Comparison of ENCODE assay signal across 11 mouse cellular contexts in genomic region chr6:128088746-128089523, GRCm38 (mm10). TPM values are rescaled to one million over a fixed set of nuclear protein-coding genes. Genes with fewer than 3 reads are reported as not detected.
DNase-seq lines count a peak whose midpoint lies in the region; ATAC-seq and TF ChIP-seq lines count a peak whose summit lies in the region.
"Had no signal": no experiment of that assay in that cellular context is flagged by ENCODE, and none has a peak within 500 bp of the region (broad histone marks: within the 10 kb centered on the region; RNA-seq: fewer than 3 reads in every experiment).

No protein-coding gene starts in this region.

- peak; percentile 6; the same call in 1 of the 2 replicates for ATAC-seq in lung, embryonic 15.5 days (ENCODE audit: borderline replicate concordance, extremely low read depth, low FRiP score, low TSS enrichment)
- no peak for ATAC-seq in heart, embryonic 15.5 days (replicated peaks; ENCODE audit: insufficient number of reproducible peaks, insufficient read depth, low FRiP score, low read depth)
- peak; percentile 1; the same call in 1 of the 2 replicates for ATAC-seq in stomach, embryonic 16.5 days (ENCODE audit: insufficient read depth, low FRiP score)
- no peak for ATAC-seq in frontal cortex, adult (ENCODE audit: low TSS enrichment)
- ATAC-seq: inflammation-experienced regulatory T-cells, adult 6 months had no signal

- no peak overlapping the region for H3K4me2 ChIP-seq in lung, embryonic 15.5 days
- no peak overlapping the region for H3K4me2 ChIP-seq in heart, embryonic 15.5 days
- H3K4me2 ChIP-seq in stomach, embryonic 16.5 days (ENCODE audit: low read depth, low read length), result no peak overlapping the region

- TF ChIP-seq CTCF in heart, adult 2 months (IDR thresholded peaks at IDR 0.05), result no peak

- peak in 1 of 2 experiments; percentile 33 for DNase-seq in heart, adult 2 months
- DNase-seq in heart, adult 8-10 months (ENCODE audit: low spot score), result no peak
- no peak for DNase-seq in lung, postnatal 10 days
- DNase-seq in layer of hippocampus, postnatal 14 days (ENCODE audit: low spot score in 2 of 2), result no peak
- DNase-seq: thymus, postnatal 4 days had no signal

- no peaks in the 10 kb centered on the region for H3K9me3 ChIP-seq in lung, embryonic 15.5 days
- no peaks in the 10 kb centered on the region for H3K9me3 ChIP-seq in heart, embryonic 15.5 days (replicated peaks)
- no peaks in the 10 kb centered on the region for H3K9me3 ChIP-seq in stomach, embryonic 16.5 days (replicated peaks; ENCODE audit: control insufficient read depth, low read length)

- H3K9ac ChIP-seq in heart, adult 2 months (ENCODE audit: low read depth, low read length), result no peak overlapping the region; the same call in 1 of the 2 replicates
- 0 out of 2 replicates have a peak overlapping the region, but pooled peaks have one; percentile 16 for H3K9ac ChIP-seq in lung, embryonic 15.5 days
- H3K9ac ChIP-seq in heart, embryonic 15.5 days, result peak overlapping the region; percentile 44; the same call in 1 of the 2 replicates
- H3K9ac ChIP-seq in stomach, embryonic 16.5 days (ENCODE audit: low read length), result peak overlapping the region; percentile 38; the same call in 1 of the 2 replicates

- peaks cover 30% of the 10 kb centered on the region for H3K4me1 ChIP-seq in heart, adult 2 months (ENCODE audit: control insufficient read depth, insufficient read depth, low read length)
- peaks cover 41% of the 10 kb centered on the region for H3K4me1 ChIP-seq in lung, embryonic 15.5 days
- peaks cover 63% of the 10 kb centered on the region for H3K4me1 ChIP-seq in heart, embryonic 15.5 days (replicated peaks)
- peaks cover 25% of the 10 kb centered on the region for H3K4me1 ChIP-seq in stomach, embryonic 16.5 days (ENCODE audit: control insufficient read depth, insufficient read depth, low read length)

- TF ChIP-seq POLR2A in heart, adult 2 months (IDR thresholded peaks at IDR 0.05; ENCODE audit: insufficient read depth, low read depth, low read length), result no peak

- peaks cover 2% of the 10 kb centered on the region; the same call in 1 of the 2 replicates for H3K79me2 ChIP-seq in heart, adult 2 months (replicated peaks; ENCODE audit: control insufficient read depth, insufficient read depth, low read length)

- no peak for TF ChIP-seq EP300 in heart, adult 2 months (IDR thresholded peaks at IDR 0.05; ENCODE audit: insufficient read depth, low read depth, low read length)

- H3K4me3 ChIP-seq in heart, adult 2 months, result no peak overlapping the region
- H3K4me3 ChIP-seq in lung, embryonic 15.5 days, result no peak overlapping the region
- H3K4me3 ChIP-seq in heart, embryonic 15.5 days, result no peak overlapping the region
- H3K4me3 ChIP-seq in stomach, embryonic 16.5 days (replicated peaks; ENCODE audit: low read length), result no peak overlapping the region

- no peaks in the 10 kb centered on the region for H3K27me3 ChIP-seq in heart, adult 2 months (ENCODE audit: control insufficient read depth, insufficient read depth, low read length)
- H3K27me3 ChIP-seq in lung, embryonic 15.5 days, result no peaks in the 10 kb centered on the region
- H3K27me3 ChIP-seq in heart, embryonic 15.5 days, result no peaks in the 10 kb centered on the region
- H3K27me3 ChIP-seq in stomach, embryonic 16.5 days (ENCODE audit: control insufficient read depth, insufficient read depth, low read length), result no peaks in the 10 kb centered on the region

- WGBS in heart, adult 2 months, result 39% methylated on average over 8 of the region's 8 CpGs
- WGBS in lung, embryonic 15.5 days, result 61% methylated on average over 8 of the region's 8 CpGs
- WGBS in heart, embryonic 15.5 days, result 66% methylated on average over 8 of the region's 8 CpGs
- 65% methylated on average over 8 of the region's 8 CpGs for WGBS in stomach, embryonic 16.5 days

- intact Hi-C loops in heart, adult 2 months (cut with DNase I), result no loop called here

- H3K27ac ChIP-seq in heart, adult 2 months, result peak overlapping the region; percentile 64
- peak overlapping the region; percentile 78 for H3K27ac ChIP-seq in lung, embryonic 15.5 days
- peak overlapping the region; percentile 69 for H3K27ac ChIP-seq in heart, embryonic 15.5 days
- peak overlapping the region; percentile 84 for H3K27ac ChIP-seq in stomach, embryonic 16.5 days (ENCODE audit: low read length)
- H3K27ac ChIP-seq: macrophage had no signal

- H3K36me3 ChIP-seq in heart, adult 2 months (ENCODE audit: control insufficient read depth, insufficient read depth, low read length), result no peaks in the 10 kb centered on the region; the same call in 1 of the 2 replicates
- no peaks in the 10 kb centered on the region for H3K36me3 ChIP-seq in lung, embryonic 15.5 days
- H3K36me3 ChIP-seq in heart, embryonic 15.5 days, result no peaks in the 10 kb centered on the region
- H3K36me3 ChIP-seq in stomach, embryonic 16.5 days (ENCODE audit: control insufficient read depth, insufficient read depth, low read length), result no peaks in the 10 kb centered on the region

RNA-seq across cellular contexts. Expression of gene Tspan9, which starts 54.5 kb away (rescaled TPM):
- total RNA-seq in heart, adult 2 months (2021), result 100 to 1,000 TPM in 1 of 2 experiments, 10 to 100 TPM in 1; 84.9 to 104 TPM
- polyA plus RNA-seq in heart, adult 2 months (2012; rRNA removed), result 88.5 and 127 TPM in 2 replicates
- total RNA-seq in heart, adult 8-10 months (2022), result 100 to 1,000 TPM in 2 of 4 experiments, 10 to 100 TPM in 2; 67.0 to 124 (median 99.7) TPM
- polyA plus RNA-seq in lung, embryonic 15.5 days (2015; fragmentation: Nextera tagmentation; extraction: Ambion mirVana), result 128 and 130 TPM in 2 replicates
- 134 and 142 TPM in 2 replicates for polyA plus RNA-seq in heart, embryonic 15.5 days (2015; fragmentation: Nextera tagmentation; extraction: Ambion mirVana)
- polyA plus RNA-seq in stomach, embryonic 16.5 days (2015; fragmentation: Nextera tagmentation; extraction: Ambion mirVana), result 177 and 178 TPM in 2 replicates
- total RNA-seq in layer of hippocampus, postnatal 14 days (2021), result 10 to 100 TPM; 62.9 to 72.9 TPM

Comparison
In these comparisons a context has a peak if more than half of its experiments do, and no peak if none do; other contexts are left out.
1. ATAC-seq: peak in lung, embryonic 15.5 days (single experiment) and stomach, embryonic 16.5 days (single experiment); none in heart, embryonic 15.5 days (single experiment) and frontal cortex, adult (single experiment).
2. Peak in every context shown above with its lines, with median percentiles within 50 percentile points of each other: H3K27ac ChIP-seq.